Mouse (Mus musculus) G1E (cell line): Measurements from ENCODE around the gene Apol7a.

Experiments
- CTCF ChIP-seq: IDR thresholded peaks from 2 replicates; pipeline ENCODE4 v1.5.1; 2012; ENCODE audit warnings: low read depth, low read length, inconsistent platforms, mixed read lengths
- GATA1 ChIP-seq: IDR thresholded peaks from 2 replicates; pipeline ENCODE4 v1.6.1; 2012; ENCODE audit warnings: borderline replicate concordance, low read length, inconsistent platforms, mixed read lengths
- GATA2 ChIP-seq: IDR thresholded peaks from 2 replicates; pipeline ENCODE4 v1.6.1; 2012; ENCODE audit warnings: low read depth, low read length, inconsistent platforms, borderline replicate concordance
- TAL1 ChIP-seq: conservative IDR thresholded peaks from 2 replicates; pipeline ENCODE4 v1.6.1; 2012; ENCODE audit warnings: low read depth, low read length, inconsistent platforms, mixed read lengths

DNA sequence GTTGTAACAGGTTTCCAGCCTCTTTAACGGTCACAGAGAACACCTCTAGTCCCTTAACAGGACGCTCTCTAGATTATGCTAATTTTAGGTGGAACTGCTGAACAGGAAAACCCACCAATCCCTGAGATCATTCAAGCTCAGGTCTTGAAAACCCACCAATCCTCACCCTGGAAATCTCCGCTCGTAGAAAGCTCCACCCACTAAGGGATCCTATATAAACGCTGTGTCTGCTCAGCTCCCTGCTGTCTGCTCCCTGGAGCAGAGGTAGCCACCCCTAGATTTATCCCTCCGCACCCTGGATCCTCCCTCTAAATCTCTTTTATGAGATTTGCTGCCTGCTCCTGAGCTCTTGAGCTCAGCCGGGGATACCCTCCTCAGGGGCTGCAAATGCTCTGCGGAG lies 28.3 kb downstream of the Apol7a start:
- no peak for TF ChIP-seq CTCF
- no peak for TF ChIP-seq GATA1
- no peak for TF ChIP-seq TAL1
- no peak for TF ChIP-seq GATA2
